Mouse (Mus musculus) telencephalon, adult 2 months (tissue): ENCODE results near the gene Elk3.

Source experiments
- DNase-seq: peaks from one replicate; pipeline ENCODE4 v3.0.0-alpha.2; 2011; ENCODE audit warnings: low read depth, low spot score

Elk3 gene

DNA sequence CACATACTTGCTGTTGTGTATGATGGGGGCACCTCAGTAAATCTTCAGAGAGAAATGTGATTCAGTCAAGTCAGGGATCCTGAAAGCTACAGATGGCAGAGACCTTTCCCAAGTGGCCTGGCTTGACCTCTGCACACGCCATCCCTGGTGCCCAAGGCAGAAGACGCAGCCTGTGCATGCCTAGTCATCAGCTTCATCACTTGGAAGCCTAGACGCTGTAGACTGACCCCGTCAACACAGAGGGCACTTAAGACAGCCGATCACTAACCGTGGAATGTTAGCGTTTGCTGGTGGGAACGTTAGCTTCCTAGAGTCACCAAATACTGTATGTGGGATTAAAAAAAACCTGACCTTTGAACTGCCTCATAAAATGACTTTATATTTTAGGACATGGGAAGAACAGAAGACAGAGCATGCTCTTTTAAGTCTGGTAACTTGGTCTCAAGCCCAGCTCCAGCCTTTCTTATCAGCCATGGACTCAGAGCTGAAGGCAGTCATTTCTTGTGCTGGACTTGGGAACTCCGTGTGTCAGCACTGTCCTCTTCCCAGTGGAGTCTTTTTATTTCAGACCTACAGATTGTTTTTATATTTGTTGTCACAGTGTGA is 71.6 kb downstream of the Elk3 start:
- DNase-seq: no peak

- no peak for DNase-seq
Observed at GRCm38 (mm10) chr10:93234692-93235091, 76.2 kb downstream of the Elk3 start.

DNA sequence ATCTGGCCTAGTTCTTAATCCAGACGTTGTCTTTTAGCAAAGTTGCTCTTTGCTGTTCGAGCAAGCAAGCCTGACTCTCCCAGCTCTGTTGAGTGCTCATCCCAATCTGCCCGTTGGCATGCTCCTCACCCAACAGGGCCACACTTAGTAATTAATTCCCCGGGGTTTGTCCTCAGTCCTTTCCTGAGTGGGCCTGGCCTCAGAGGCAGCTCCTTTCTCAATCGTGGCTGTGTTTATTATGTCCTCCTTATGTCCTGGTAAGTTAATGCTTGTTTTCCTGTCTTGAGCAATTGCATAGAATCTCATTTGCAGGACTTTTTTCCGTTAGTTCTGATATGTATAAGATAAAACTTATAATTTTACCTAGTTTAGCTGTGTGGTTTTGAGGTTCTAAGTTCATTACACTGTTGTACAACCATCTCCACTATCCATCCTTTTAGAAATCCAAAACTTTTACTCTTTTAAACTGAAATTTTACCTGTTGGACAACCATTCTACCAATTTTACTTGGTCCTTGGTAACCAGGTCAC is 77.2 kb downstream of the Elk3 start:
- DNase-seq: no peak

- no peak for DNase-seq
Observed at GRCm38 (mm10) chr10:93231893-93232292, 79.0 kb downstream of the Elk3 start.

DNA sequence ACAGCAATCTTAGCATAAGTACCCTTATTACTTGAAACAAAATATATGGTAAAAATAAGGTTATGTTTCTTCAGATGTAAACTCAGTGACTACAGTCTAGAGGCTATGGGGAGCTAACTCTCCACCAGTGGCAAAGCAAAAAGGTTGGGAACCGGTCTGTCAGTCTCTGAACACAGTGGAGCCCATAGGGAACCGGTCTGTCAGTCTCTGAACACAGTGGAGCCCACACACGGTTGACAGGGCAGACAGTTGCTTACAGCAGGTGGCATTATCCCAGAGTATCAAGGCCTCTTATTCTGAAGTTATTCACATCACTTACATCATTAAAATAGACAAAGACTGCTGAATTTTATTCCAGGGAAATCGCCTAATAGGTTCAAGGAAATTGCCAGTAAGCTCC is 79.4 kb downstream of the Elk3 start:
- no peak for DNase-seq

DNA sequence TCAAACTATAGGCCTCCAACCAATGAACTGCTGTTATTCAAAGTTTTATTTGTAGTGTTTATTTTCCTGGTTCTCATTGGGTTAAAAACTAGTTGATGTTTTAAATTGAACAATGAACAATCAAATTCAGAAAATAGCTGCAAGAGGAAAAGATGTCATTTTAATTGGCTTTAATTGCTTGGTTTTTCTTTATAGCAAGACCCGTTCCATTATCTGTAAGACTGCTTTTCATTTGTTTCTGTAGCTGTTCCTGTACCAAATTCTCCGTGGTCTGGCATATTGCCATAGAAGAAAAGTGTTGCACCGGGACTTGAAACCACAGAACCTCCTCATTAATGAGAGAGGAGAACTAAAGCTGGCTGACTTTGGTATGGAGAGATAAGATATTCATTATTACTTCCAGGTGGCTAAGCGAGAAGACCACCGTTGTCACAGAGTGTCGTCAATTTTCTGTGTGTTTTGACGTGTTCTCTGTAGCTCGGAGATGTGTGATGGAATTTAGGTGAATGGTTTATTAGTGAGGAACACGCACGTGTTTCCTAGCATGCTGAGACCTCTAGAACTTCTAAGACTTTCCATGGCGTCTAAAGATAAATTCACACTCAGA is 82.4 kb downstream of the Elk3 start:
- no peak for DNase-seq

GRCm38 (mm10) chr10:93227921-93228320 is 83.0 kb downstream of the Elk3 start:
- DNase-seq: no peak

- DNase-seq: no peak
Observed at GRCm38 (mm10) chr10:93225751-93226150, 85.2 kb downstream of the Elk3 start.

DNA sequence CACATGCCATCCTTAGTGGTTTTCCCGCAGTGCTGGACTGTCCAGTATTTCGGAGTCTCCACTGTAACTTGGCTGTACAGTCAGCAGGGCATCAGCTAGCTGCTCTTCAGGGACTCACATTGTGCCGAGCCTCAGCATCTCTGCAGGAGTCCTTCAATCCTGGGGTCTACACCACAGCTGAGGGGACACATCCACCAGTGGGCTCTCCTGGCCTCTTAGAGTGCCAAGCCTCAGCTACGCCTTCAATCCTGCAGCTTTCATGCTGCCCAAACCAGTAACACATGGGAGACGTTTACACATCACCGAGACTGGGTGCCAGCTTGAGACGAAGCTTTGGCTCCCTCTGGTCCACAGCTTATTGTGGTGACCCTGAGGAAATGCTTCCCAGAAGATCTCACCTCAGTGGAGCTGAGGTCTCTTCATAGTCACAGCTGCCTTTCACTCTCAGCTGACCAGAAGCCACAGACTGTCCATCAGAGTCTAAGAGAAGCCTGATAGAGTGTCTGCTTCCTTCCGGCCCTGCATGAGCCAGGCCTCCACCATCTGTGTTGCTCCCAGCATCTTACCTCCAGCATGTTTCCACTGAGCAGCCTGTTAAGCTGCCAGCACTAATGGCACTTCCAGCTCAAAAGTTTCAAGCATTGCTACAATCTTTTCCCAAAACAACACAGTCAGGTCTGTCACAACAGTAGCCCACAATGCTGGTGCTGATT is 95.7 kb downstream of the Elk3 start:
- DNase-seq: no peak

- no peak for DNase-seq
Observed at GRCm38 (mm10) chr10:93214251-93214650, 96.7 kb downstream of the Elk3 start.

DNA sequence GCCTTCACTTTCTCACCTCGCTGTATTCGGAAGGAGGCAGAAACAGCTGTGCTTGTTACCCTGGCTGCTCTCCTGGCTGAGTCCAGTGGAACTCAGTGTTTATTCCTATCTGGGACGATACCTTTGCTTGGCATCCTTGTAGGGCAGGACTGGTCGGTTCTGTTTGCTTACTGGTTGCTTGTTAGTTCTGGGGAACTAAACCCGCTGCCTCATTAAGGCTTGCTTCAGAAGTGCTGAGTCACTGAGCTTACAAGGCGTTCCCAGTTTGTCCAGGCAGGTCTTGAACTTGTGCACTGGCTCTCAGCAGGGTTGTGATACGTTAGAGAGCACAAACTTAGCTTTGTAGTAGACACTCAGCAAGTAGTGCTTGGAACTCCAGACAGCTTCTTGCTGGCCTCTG is 97.6 kb downstream of the Elk3 start:
- DNase-seq: no peak

GRCm38 (mm10) chr10:93212699-93213098 is 98.2 kb downstream of the Elk3 start:
- no peak for DNase-seq

DNA sequence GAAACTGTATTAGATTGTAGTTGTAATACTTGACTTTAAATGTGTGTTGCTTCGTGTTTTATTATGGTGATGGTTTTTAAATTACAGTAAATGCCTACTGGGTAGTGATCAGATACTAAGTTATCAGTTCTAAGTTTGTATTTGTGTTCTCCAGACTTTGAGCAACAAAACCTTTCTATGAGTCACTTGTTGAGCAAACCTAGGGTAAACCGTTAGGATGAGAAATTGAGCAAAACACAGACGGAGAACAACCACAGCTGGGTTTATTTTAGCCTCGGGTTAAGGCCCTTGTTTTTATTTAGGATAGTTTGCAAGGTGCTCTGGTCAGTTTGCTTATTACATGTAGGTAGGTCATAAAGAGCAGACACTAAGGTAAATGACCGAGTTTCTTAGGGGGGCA is 103.8 kb downstream of the Elk3 start:
- DNase-seq: no peak

- no peak for DNase-seq
Observed at GRCm38 (mm10) chr10:93205287-93205956, 105.5 kb downstream of the Elk3 start.

- no peak for DNase-seq
Observed at GRCm38 (mm10) chr10:93201846-93202458, 109.0 kb downstream of the Elk3 start.

DNA sequence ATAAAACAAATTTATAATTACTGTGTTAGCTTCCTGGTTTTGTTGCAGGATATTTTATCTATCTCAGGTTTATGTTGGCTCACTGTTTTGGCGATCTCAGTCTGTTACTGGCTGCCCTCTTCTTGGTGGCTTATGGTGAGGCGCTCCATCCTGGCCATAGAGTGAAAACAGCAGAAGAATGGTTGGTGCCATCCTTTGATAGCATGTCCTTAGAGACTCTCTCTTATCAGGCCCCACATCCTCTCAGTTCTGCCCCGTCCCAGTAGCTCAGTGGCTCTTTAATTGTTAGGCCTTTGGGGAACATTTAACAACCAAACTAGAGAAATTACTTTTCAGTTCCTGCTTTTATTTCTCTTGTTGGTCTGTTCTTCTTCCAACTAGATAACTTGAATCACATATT is 112.0 kb downstream of the Elk3 start:
- DNase-seq: no peak
